Mouse (Mus musculus): Measurements from ENCODE around the gene Cryl1. TPM values are rescaled to one million over a fixed set of nuclear protein-coding genes. Genes with fewer than 3 reads are reported as not detected.

Cryl1 gene
- polyA plus RNA-seq, 1 experiment from 2014 or later, result 9.2 TPM

- H3K9ac ChIP-seq, result no peak overlapping the region
- H3K27me3 ChIP-seq, result no peaks in the 10 kb centered on the region
- H3K4me3 ChIP-seq, result no peak overlapping the region
- no peak overlapping the region for H3K27ac ChIP-seq
- no peaks in the 10 kb centered on the region for H3K9me3 ChIP-seq
- no peak overlapping the region for H3K4me2 ChIP-seq
- ATAC-seq (ENCODE audit: low FRiP score), result no peak; the same call in 1 of the 2 replicates
- H3K36me3 ChIP-seq, result no peaks in the 10 kb centered on the region
- H3K4me1 ChIP-seq (replicated peaks), result peaks cover 16% of the 10 kb centered on the region
- WGBS, result 77% methylated on average over 6 of the region's 6 CpGs
These were observed 55.8 kb downstream of the Cryl1 start for GRCm38 (mm10) chr14:57342316-57343055.

GRCm38 (mm10) chr14:57338666-57339065 lies 59.7 kb downstream of the Cryl1 start:
- Histone ChIP-seq H3K4me1 (replicated peaks) (peaks cover 9% of the 10 kb centered on the region), H3K27me3 (no peaks in the 10 kb centered on the region), H3K36me3 (no peaks in the 10 kb centered on the region), H3K9ac (no peak overlapping the region), H3K9me3 (no peaks in the 10 kb centered on the region), H3K27ac (no peak overlapping the region), H3K4me3 (no peak overlapping the region), H3K4me2 (no peak overlapping the region)
- WGBS, result 43% methylated on average over 6 of the region's 6 CpGs
- no peak for ATAC-seq (ENCODE audit: low FRiP score)

DNA sequence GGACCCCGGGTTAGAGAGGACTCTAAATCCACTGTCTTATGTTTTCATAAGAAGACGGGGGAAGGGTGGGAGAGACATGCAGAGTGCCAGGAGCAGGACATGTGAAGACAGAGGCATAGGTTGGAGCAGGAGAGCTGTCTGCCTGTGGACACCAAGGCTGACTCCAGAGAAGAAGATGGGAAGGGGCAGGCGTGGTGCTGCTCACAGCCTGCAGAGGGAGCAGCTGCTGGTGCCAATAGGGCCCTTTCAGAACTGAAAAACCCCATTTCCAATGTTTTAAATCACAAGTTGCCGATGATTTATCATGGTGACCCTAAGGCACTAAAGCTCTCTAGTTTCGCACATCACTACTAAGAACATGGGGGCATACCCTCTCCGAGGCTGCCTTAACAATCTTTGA lies 63.5 kb downstream of the Cryl1 start:
- Histone ChIP-seq H3K4me3 (no peak overlapping the region), H3K9ac (no peak overlapping the region), H3K36me3 (no peaks in the 10 kb centered on the region), H3K27me3 (no peaks in the 10 kb centered on the region), H3K4me2 (no peak overlapping the region), H3K27ac (no peak overlapping the region), H3K9me3 (no peaks in the 10 kb centered on the region), H3K4me1 (replicated peaks) (no peaks in the 10 kb centered on the region)
- 78% methylated on average over 6 of the region's 6 CpGs for WGBS
- no peak for ATAC-seq (ENCODE audit: low FRiP score)

DNA sequence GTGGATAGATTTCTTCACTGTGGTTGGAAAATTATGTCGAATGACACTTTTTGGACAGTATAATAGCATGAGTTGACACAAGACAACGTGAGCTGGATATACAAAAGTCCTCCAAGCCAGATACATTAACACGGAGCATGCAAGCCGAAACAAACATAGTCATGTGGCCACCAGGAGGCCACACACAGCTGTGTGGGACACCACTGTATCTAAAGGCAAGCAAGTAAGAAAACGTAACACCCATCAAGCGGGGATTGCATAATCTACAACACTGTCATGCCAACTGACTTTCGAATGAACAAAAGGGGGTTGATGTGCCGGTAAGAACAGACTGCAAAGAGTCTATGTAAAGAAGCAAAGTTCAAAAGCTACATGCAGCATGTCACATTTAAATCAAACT lies 65.8 kb downstream of the Cryl1 start:
- H3K27me3 ChIP-seq, result no peaks in the 10 kb centered on the region
- ATAC-seq (ENCODE audit: low FRiP score), result no peak
- no peak overlapping the region for H3K27ac ChIP-seq
- H3K4me3 ChIP-seq, result no peak overlapping the region
- no peaks in the 10 kb centered on the region for H3K4me1 ChIP-seq (replicated peaks)
- no peak overlapping the region for H3K4me2 ChIP-seq
- H3K9ac ChIP-seq, result no peak overlapping the region
- H3K36me3 ChIP-seq, result no peaks in the 10 kb centered on the region
- no peaks in the 10 kb centered on the region for H3K9me3 ChIP-seq
- WGBS, result 84% methylated on average over 8 of the region's 8 CpGs

DNA sequence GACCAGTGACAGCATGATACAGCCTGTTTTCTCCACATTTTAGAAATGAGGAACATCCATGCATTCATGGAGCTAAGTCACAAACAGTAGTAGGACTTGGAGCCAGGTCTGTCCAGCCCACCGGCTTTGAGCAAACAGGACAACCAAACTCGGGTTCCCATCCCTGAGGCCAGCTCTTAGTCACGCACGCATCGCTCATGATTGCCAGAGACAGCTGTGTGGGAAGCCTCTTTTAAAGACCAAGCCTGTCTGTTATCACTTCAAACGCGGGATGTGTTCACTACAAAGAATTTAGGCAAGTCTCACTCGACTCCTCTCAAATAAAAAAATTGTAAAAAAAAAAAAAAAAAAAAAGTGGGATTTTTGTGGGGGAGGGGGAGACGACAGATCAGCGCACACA lies 67.2 kb downstream of the Cryl1 start:
- H3K4me3 ChIP-seq, result no peak overlapping the region
- WGBS, result 88% methylated on average over 10 of the region's 10 CpGs
- no peaks in the 10 kb centered on the region for H3K27me3 ChIP-seq
- no peak overlapping the region for H3K27ac ChIP-seq
- H3K36me3 ChIP-seq, result no peaks in the 10 kb centered on the region
- no peaks in the 10 kb centered on the region for H3K9me3 ChIP-seq
- H3K4me2 ChIP-seq, result no peak overlapping the region
- no peak overlapping the region for H3K9ac ChIP-seq
- no peaks in the 10 kb centered on the region for H3K4me1 ChIP-seq (replicated peaks)
- no peak for ATAC-seq (ENCODE audit: low FRiP score)

- Histone ChIP-seq H3K4me1 (replicated peaks) (no peaks in the 10 kb centered on the region), H3K27me3 (no peaks in the 10 kb centered on the region), H3K36me3 (no peaks in the 10 kb centered on the region), H3K4me2 (no peak overlapping the region), H3K27ac (no peak overlapping the region), H3K4me3 (no peak overlapping the region), H3K9ac (no peak overlapping the region), H3K9me3 (no peaks in the 10 kb centered on the region)
- WGBS, result 83% methylated on average over 15 of the region's 15 CpGs
- no peak for ATAC-seq (ENCODE audit: low FRiP score)
These were observed 68.7 kb downstream of the Cryl1 start for GRCm38 (mm10) chr14:57329600-57329999.

GRCm38 (mm10) chr14:57326771-57327170 lies 71.6 kb downstream of the Cryl1 start:
- 86% methylated on average over 6 of the region's 6 CpGs for WGBS

DNA sequence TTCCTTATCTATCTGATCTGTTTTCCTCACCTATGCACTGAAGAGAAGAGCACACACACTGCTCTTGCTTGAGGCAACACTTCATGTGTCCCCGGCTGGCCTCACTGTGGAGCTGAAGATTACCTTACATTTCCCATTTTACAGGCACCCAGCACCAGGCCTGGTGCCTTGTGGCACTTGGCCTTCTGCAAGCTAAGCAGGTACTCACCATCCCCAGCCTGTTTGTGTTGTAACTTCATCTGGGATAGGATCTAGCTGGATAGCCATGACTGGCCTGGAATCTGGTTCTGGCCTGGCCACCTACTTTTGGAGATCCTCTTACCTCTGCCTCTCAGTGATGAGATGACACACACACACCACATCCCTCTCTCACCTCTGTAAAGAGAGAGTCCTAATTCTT lies 79.5 kb downstream of the Cryl1 start:
- no peak overlapping the region for H3K27ac ChIP-seq
- H3K4me1 ChIP-seq (replicated peaks), result peaks cover 4% of the 10 kb centered on the region
- no peak overlapping the region for H3K9ac ChIP-seq
- H3K4me3 ChIP-seq, result no peak overlapping the region
- 97% methylated on average over 1 of the region's 1 CpGs for WGBS
- no peaks in the 10 kb centered on the region for H3K36me3 ChIP-seq
- ATAC-seq (ENCODE audit: low FRiP score), result no peak
- H3K9me3 ChIP-seq, result no peaks in the 10 kb centered on the region
- H3K27me3 ChIP-seq, result no peaks in the 10 kb centered on the region
- no peak overlapping the region for H3K4me2 ChIP-seq

More at GRCm38 (mm10) chr14:57326771-57327170, 71.6 kb downstream of the Cryl1 start:
- ATAC-seq (ENCODE audit: low FRiP score), result no peak
- H3K36me3 ChIP-seq, result no peaks in the 10 kb centered on the region
- H3K9ac ChIP-seq, result no peak overlapping the region
- no peak overlapping the region for H3K4me3 ChIP-seq
- H3K27ac ChIP-seq, result no peak overlapping the region
- no peaks in the 10 kb centered on the region for H3K9me3 ChIP-seq
- no peaks in the 10 kb centered on the region for H3K27me3 ChIP-seq
- H3K4me1 ChIP-seq (replicated peaks), result no peaks in the 10 kb centered on the region
- no peak overlapping the region for H3K4me2 ChIP-seq

GRCm38 (mm10) chr14:57316662-57317600 lies 81.4 kb downstream of the Cryl1 start:
- no peak overlapping the region for H3K4me2 ChIP-seq
- H3K9me3 ChIP-seq, result no peaks in the 10 kb centered on the region
- no peaks in the 10 kb centered on the region for H3K36me3 ChIP-seq
- no peaks in the 10 kb centered on the region for H3K27me3 ChIP-seq
- WGBS, result 67% methylated on average over 16 of the region's 16 CpGs
- no peak for ATAC-seq (ENCODE audit: low FRiP score)
- H3K27ac ChIP-seq, result no peak overlapping the region
- H3K4me1 ChIP-seq (replicated peaks), result peaks cover 4% of the 10 kb centered on the region
- no peak overlapping the region for H3K4me3 ChIP-seq
- no peak overlapping the region for H3K9ac ChIP-seq

GRCm38 (mm10) chr14:57315976-57316375 lies 82.4 kb downstream of the Cryl1 start:
- no peak overlapping the region for H3K4me3 ChIP-seq
- no peaks in the 10 kb centered on the region for H3K36me3 ChIP-seq
- H3K9ac ChIP-seq, result no peak overlapping the region
- no peaks in the 10 kb centered on the region for H3K9me3 ChIP-seq
- no peak overlapping the region for H3K4me2 ChIP-seq
- 0 out of 2 replicates have a peak overlapping the region, but pooled peaks have one; percentile 42 for H3K27ac ChIP-seq
- no peaks in the 10 kb centered on the region for H3K27me3 ChIP-seq
- peak; percentile 63 for ATAC-seq (ENCODE audit: low FRiP score)
- WGBS, result 39% methylated on average over 3 of the region's 3 CpGs
- H3K4me1 ChIP-seq (replicated peaks), result peaks cover 4% of the 10 kb centered on the region

GRCm38 (mm10) chr14:57315551-57315950 lies 82.8 kb downstream of the Cryl1 start:
- Histone ChIP-seq H3K9ac (no peak overlapping the region), H3K27ac (0 out of 2 replicates have a peak overlapping the region, but pooled peaks have one; percentile 42), H3K4me2 (no peak overlapping the region), H3K27me3 (no peaks in the 10 kb centered on the region), H3K4me3 (no peak overlapping the region), H3K36me3 (no peaks in the 10 kb centered on the region), H3K9me3 (no peaks in the 10 kb centered on the region), H3K4me1 (replicated peaks) (peaks cover 4% of the 10 kb centered on the region)
- no peak for ATAC-seq (ENCODE audit: low FRiP score)
- WGBS, result 53% methylated on average over 7 of the region's 7 CpGs

DNA sequence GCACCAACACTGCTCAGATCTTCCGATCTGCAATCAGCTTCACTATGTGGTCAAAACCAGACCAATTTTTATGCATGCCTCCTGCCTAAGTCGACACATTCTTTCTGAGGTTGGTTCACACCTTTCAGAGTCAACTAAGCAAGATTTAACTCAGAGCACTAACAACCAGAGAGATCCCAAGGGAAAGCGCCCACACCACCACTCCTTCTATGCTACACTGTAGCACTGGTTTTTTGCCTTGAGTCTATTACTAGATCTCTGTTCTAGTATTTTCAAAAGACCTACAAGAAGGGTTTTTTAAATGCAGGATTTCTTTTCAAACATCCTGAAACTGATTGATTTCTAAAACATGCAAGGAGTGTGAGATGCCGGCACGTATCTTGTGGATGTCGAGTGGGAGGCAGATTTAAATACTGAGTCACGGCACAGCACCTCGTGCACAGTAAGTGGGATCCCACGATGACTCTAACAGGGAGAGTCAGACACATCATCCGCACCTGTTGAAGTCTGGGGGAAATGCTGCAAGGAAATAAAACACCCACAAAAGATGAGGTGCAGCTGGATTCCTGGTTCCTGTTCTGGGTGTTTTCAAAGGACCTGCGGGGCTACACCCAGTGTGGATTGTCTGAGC lies 96.6 kb downstream of the Cryl1 start:
- H3K27ac ChIP-seq, result no peak overlapping the region
- no peaks in the 10 kb centered on the region for H3K9me3 ChIP-seq
- no peak overlapping the region for H3K4me2 ChIP-seq
- 93% methylated on average over 11 of the region's 11 CpGs for WGBS
- no peak overlapping the region for H3K4me3 ChIP-seq
- H3K9ac ChIP-seq, result no peak overlapping the region
- no peaks in the 10 kb centered on the region for H3K27me3 ChIP-seq
- no peaks in the 10 kb centered on the region for H3K4me1 ChIP-seq (replicated peaks)
- no peaks in the 10 kb centered on the region for H3K36me3 ChIP-seq
- ATAC-seq (ENCODE audit: low FRiP score), result no peak
